Mouse (Mus musculus) hindbrain, postnatal 0 days (tissue): Measurements from ENCODE around the gene Sema6c. TPM values are rescaled to one million over a fixed set of nuclear protein-coding genes. Genes with fewer than 3 reads are reported as not detected.
"Not testable (repeated sequence)": the region's sequence is repeated elsewhere in the genome, so short reads cannot be mapped to it uniquely, and the experiment has no call there.

ENCODE experiments used
- ATAC-seq: fragments of 200-750 bp; cut with Nextera tagmentation; 2 replicates; pipeline ENCODE4 v1.8.0; 2017; ENCODE audit warnings: mild to moderate bottlenecking, moderate TSS enrichment, moderate library complexity
- DNase-seq: peaks from one replicate; pipeline ENCODE4 v3.0.0-alpha.2; 2015; ENCODE audit warnings: low spot score
- H3K27ac ChIP-seq: fragments of 300-500 bp; sonication (generic); 2 replicates; pipeline ENCODE4 v1.5.1; 2014; ENCODE audit warnings: mild to moderate bottlenecking
- H3K27me3 ChIP-seq: fragments of 300-500 bp; sonication (generic); 2 replicates; pipeline ENCODE4 v1.6.1; 2014; ENCODE audit warnings: low read length, mixed read lengths; ENCODE audit not compliant: insufficient read depth
- H3K36me3 ChIP-seq: fragments of 300-500 bp; sonication (generic); 2 replicates; pipeline ENCODE4 v1.6.1; 2014; ENCODE audit warnings: low read length, mixed read lengths; ENCODE audit not compliant: insufficient read depth
- H3K4me1 ChIP-seq: fragments of 300-500 bp; sonication (generic); 2 replicates; pipeline ENCODE4 v1.6.1; 2014; ENCODE audit warnings: antibody characterized with exemption, low read length, mixed read lengths; ENCODE audit not compliant: insufficient read depth
- H3K4me2 ChIP-seq: fragments of 300-500 bp; sonication (generic); 2 replicates; pipeline ENCODE4 v1.6.1; 2014; ENCODE audit warnings: low read depth, mild to moderate bottlenecking, low read length, moderate library complexity, mixed read lengths
- H3K4me3 ChIP-seq: fragments of 300-500 bp; sonication (generic); 2 replicates; pipeline ENCODE4 v1.5.1; 2014; ENCODE audit warnings: low read length
- H3K9ac ChIP-seq: fragments of 300-500 bp; sonication (generic); replicated peaks from 2 replicates; pipeline ENCODE4 v1.6.1; 2014; ENCODE audit warnings: mild to moderate bottlenecking, low read length, moderate library complexity, mixed read lengths
- H3K9me3 ChIP-seq: fragments of 300-500 bp; sonication (generic); 2 replicates; pipeline ENCODE4 v1.6.1; 2016; ENCODE audit warnings: low read length, mixed read lengths
- CTCF ChIP-seq: IDR thresholded peaks from 2 replicates; pipeline ENCODE4 v1.5.1; 2016; ENCODE audit warnings: antibody characterized with exemption, control low read depth, low read depth
- WGBS: fragments of 180-500 bp; shearing (Covaris S2); extraction: QIAGEN DNeasy Blood & Tissue Kit; methylation state at CpG from one replicate; pipeline ENCODE4 v1.1.7; 2014; 5-methylcytosine and 5-hydroxymethylcytosine counted together
- polyA plus RNA-seq: library from polyadenylated mRNA; unstranded; fragments of >200 nt; fragmentation: Nextera tagmentation; extraction: Ambion mirVana; gene quantifications from 2 replicates; pipeline ENCODE4 v1.2.1, GENCODE M21; 2015
- total RNA-seq: library from RNA; depleted of rRNA; stranded (reverse); fragments of >200 nt; gene quantifications from 2 replicates; pipeline ENCODE4 v1.2.3, GENCODE M21; 2014

Gene Sema6c
- total and polyA plus RNA-seq, 2 experiments from 2014 or later = 16.4 to 127 TPM

DNA sequence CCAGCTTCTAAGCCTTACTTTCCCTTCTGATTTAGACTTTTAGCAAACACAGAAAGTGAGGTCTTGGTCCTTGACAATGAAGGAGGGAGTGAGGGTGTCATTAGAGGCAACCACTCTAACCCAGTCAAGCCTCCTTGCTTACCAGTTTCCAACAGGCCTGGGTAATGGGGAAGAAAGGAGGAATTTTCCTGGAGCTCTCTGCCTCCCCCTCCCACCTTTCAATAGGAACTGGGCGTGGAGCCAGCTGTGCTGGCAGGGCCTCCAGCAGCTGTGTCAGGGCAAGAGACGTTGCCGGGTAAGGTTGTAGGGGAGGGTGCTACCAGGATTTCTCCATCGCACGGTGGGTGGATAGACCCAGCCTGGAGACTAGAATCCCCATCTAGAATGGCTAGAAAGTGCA lies 35.3 kb upstream of the Sema6c start:
- H3K27ac ChIP-seq = no peak overlapping the region

DNA sequence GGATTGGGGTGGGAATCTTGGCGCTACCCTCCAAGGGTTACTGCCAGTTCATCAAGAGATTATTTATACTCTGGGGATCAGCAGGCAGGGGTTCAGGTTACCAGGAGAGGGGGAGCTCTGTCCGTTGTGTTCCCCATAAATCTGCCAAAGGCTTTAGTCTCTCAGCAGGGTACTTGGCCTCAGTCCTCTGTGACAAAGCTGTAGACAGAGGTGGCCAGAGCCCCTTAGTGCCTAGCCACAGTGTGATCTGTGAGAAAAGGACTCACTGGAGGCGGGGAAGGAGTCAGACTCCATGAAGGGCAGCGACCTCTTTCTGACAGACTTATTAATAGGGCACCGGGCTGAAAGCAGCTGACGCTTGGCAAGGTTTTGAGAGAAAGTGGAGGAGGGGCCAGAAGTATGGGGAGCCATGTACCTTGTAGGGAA lies 31.0 kb upstream of the Sema6c start:
- no peak for TF ChIP-seq CTCF
- no peak overlapping the region for H3K4me3 ChIP-seq
- no peaks in the 10 kb centered on the region for H3K36me3 ChIP-seq
- H3K27ac ChIP-seq = no peak overlapping the region
- WGBS = 35% methylated on average over 6 of the region's 6 CpGs
- no peak overlapping the region for H3K9ac ChIP-seq
- no peaks in the 10 kb centered on the region for H3K9me3 ChIP-seq
- H3K27me3 ChIP-seq = no peaks in the 10 kb centered on the region
- 0 out of 2 replicates have a peak, but pooled peaks cover 4% of the 10 kb centered on the region for H3K4me1 ChIP-seq
- DNase-seq = no peak
- H3K4me2 ChIP-seq = no peak overlapping the region
- ATAC-seq = no peak

More for the DNA sequence above, 35.3 kb upstream of the Sema6c start:
- Histone ChIP-seq H3K4me1 (0 out of 2 replicates have a peak, but pooled peaks cover 4% of the 10 kb centered on the region), H3K36me3 (peaks cover 22% of the 10 kb centered on the region), H3K9ac (no peak overlapping the region), H3K9me3 (no peaks in the 10 kb centered on the region), H3K4me3 (no peak overlapping the region), H3K4me2 (no peak overlapping the region), H3K27me3 (no peaks in the 10 kb centered on the region)
- DNase-seq (peak; percentile 66), ATAC-seq (peak; percentile 46; the same call in 1 of the 2 replicates)
- no peak for TF ChIP-seq CTCF
- WGBS = 29% methylated on average over 5 of the region's 5 CpGs

- 91% methylated on average over 5 of the region's 5 CpGs for WGBS
Observed at GRCm38 (mm10) chr3:95130081-95130480, 30.2 kb upstream of the Sema6c start.

GRCm38 (mm10) chr3:95132389-95132788 lies 27.9 kb upstream of the Sema6c start:
- TF ChIP-seq CTCF = peak; percentile 37
- not testable (repeated sequence) for DNase-seq, H3K4me3 ChIP-seq, H3K4me2 ChIP-seq, H3K27me3 ChIP-seq, H3K9ac ChIP-seq, H3K36me3 ChIP-seq, H3K4me1 ChIP-seq, H3K27ac ChIP-seq, ATAC-seq, H3K9me3 ChIP-seq
- WGBS = 91% methylated on average over 2 of the region's 2 CpGs

More at GRCm38 (mm10) chr3:95130081-95130480, 30.2 kb upstream of the Sema6c start:
- H3K4me3 ChIP-seq = no peak overlapping the region
- H3K27me3 ChIP-seq = no peaks in the 10 kb centered on the region
- H3K36me3 ChIP-seq = no peaks in the 10 kb centered on the region
- DNase-seq (no peak), ATAC-seq (no peak)
- no peak overlapping the region for H3K4me2 ChIP-seq
- H3K9me3 ChIP-seq = no peaks in the 10 kb centered on the region
- H3K4me1 ChIP-seq = 0 out of 2 replicates have a peak, but pooled peaks cover 1% of the 10 kb centered on the region
- H3K27ac ChIP-seq = no peak overlapping the region
- TF ChIP-seq CTCF = no peak
- H3K9ac ChIP-seq = no peak overlapping the region

DNA sequence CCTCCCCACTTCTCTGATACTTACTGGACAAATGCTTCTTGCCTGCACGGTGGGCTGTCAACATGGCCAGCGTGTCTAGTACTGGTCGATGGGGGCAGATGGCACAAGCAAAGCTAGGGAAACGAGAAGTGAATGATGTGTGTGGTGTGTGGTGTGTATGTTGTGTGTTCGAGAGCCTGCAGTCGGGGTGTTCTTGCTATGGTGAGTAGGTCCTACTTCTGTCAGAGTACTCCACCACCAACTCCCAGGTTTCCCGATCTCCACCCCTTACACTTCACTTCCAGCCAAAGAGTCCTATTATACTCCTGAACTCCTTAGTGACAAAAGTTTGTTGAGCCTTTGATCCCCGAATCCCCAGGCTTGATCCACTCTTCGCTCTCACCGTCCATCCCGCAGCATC lies 27.1 kb upstream of the Sema6c start:
- Histone ChIP-seq H3K4me3 (peak overlapping the region; percentile 66), H3K27me3 (no peaks in the 10 kb centered on the region), H3K9me3 (no peaks in the 10 kb centered on the region), H3K27ac (peak overlapping the region; percentile 80; the same call in 1 of the 2 replicates), H3K9ac (peak overlapping the region; percentile 71), H3K4me1 (no peaks in the 10 kb centered on the region), H3K4me2 (peak overlapping the region; percentile 59), H3K36me3 (no peaks in the 10 kb centered on the region)
- 54% methylated on average over 11 of the region's 11 CpGs for WGBS
- DNase-seq = no peak
- no peak for TF ChIP-seq CTCF
- ATAC-seq = 0 out of 2 replicates have a peak, but pooled peaks have one; percentile 4

DNA sequence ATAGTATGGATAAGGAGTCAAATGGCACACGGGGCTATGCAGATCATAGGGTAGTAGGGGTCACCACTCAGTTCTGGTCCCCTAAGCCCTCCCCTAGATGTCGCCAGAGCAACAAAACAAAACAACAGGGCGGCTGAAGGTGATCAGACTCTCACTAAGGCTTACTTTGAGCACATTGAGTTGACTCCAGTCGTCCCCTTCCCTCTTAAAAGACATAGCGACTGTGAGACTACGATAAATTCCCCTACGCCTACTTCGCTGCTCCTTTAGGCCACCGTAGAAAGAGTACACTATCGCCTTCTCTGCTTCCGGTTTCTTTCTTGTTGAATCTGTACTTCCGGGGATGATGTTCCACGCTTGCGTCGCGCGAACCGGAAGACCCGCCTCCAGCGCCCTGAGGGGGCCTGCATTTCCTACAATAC lies 26.6 kb upstream of the Sema6c start, which contains the start of the genes Scnm1 and Lysmd1:
Gene Scnm1, minus strand, starts transcription at position 332 of the 422 bp plus-strand sequence.
Gene Lysmd1, plus strand, starts transcription at position 409 of the 422 bp plus-strand sequence.
- Histone ChIP-seq H3K36me3 (no peaks in the 10 kb centered on the region), H3K9me3 (no peaks in the 10 kb centered on the region), H3K9ac (peak within 1 kb of the TSS; percentile 71), H3K4me2 (peak within 1 kb of the TSS; percentile 70), H3K4me3 (peak within 1 kb of the TSS; percentile 66), H3K27ac (peak within 1 kb of the TSS; percentile 80), H3K4me1 (no peaks in the 10 kb centered on the region), H3K27me3 (no peaks in the 10 kb centered on the region)
- ATAC-seq = peak; percentile 96
- under 1% methylated on average over 20 of the region's 20 CpGs for WGBS
- peak; percentile 41 for TF ChIP-seq CTCF
- DNase-seq = peak; percentile 97

GRCm38 (mm10) chr3:95134133-95134532 lies 26.1 kb upstream of the Sema6c start:
- not testable (repeated sequence) for H3K27me3 ChIP-seq, H3K4me2 ChIP-seq, H3K4me1 ChIP-seq, H3K27ac ChIP-seq, H3K9ac ChIP-seq, H3K36me3 ChIP-seq, H3K9me3 ChIP-seq, DNase-seq
- no CpG with 5 or more reads among the region's 12 CpGs for WGBS
- peak; percentile 52 for ATAC-seq
- H3K4me3 ChIP-seq = peak overlapping the region; percentile 66
